Mouse (Mus musculus) lung, embryonic 14.5 days (tissue): ENCODE measurements at regions not wholly inside any gene's neighbourhood (a gene's known extent, or its start where the extent isn't known, plus 50 kb on each side); places are given as distances from the start of the nearest gene placed in this dataset.

Experiments used
- ATAC-seq: fragments of 200-750 bp; cut with Nextera tagmentation; 2 replicates; pipeline ENCODE4 v1.8.0; 2017; ENCODE audit warnings: mild to moderate bottlenecking, moderate TSS enrichment, moderate library complexity; ENCODE audit not compliant: insufficient read depth
- DNase-seq: peaks from one replicate; pipeline ENCODE4 v3.0.0-alpha.2; 2015
- H3K27ac ChIP-seq: fragments of 300-500 bp; sonication (generic); 2 replicates; pipeline ENCODE4 v1.5.1; 2014; ENCODE audit warnings: low read depth, mild to moderate bottlenecking, moderate library complexity
- H3K27me3 ChIP-seq: fragments of 300-500 bp; sonication (generic); 2 replicates; pipeline ENCODE4 v1.6.1; 2014; ENCODE audit warnings: low read length, control low read depth; ENCODE audit not compliant: insufficient read depth
- H3K36me3 ChIP-seq: fragments of 300-500 bp; sonication (generic); 2 replicates; pipeline ENCODE4 v1.6.1; 2014; ENCODE audit warnings: control low read depth; ENCODE audit not compliant: insufficient read depth
- H3K4me1 ChIP-seq: fragments of 300-500 bp; sonication (generic); 2 replicates; pipeline ENCODE4 v1.6.1; 2014; ENCODE audit warnings: antibody characterized with exemption, control low read depth; ENCODE audit not compliant: insufficient read depth
- H3K4me2 ChIP-seq: fragments of 300-500 bp; sonication (generic); 2 replicates; pipeline ENCODE4 v1.6.1; 2014; ENCODE audit warnings: mild to moderate bottlenecking
- H3K4me3 ChIP-seq: fragments of 300-500 bp; sonication (generic); 2 replicates; pipeline ENCODE4 v1.5.1; 2014; ENCODE audit warnings: low read depth, low read length
- H3K9ac ChIP-seq: fragments of 300-500 bp; sonication (generic); 2 replicates; pipeline ENCODE4 v1.6.1; 2014
- H3K9me3 ChIP-seq: fragments of 300-500 bp; sonication (generic); 2 replicates; pipeline ENCODE4 v1.6.1; 2016; ENCODE audit warnings: low read depth, low read length, control low read depth
- CTCF ChIP-seq: IDR thresholded peaks from 2 replicates; pipeline ENCODE4 v1.5.1; 2016; ENCODE audit warnings: antibody characterized with exemption, low read depth
- WGBS: fragments of 180-500 bp; shearing (Covaris S2); extraction: QIAGEN DNeasy Blood & Tissue Kit; methylation state at CpG from one replicate; pipeline ENCODE4 v1.1.7; 2014; 5-methylcytosine and 5-hydroxymethylcytosine counted together

- H3K9me3 ChIP-seq: no peaks in the 10 kb centered on the region
- H3K4me3 ChIP-seq: peak overlapping the region; percentile 5; the same call in 1 of the 2 replicates
- H3K36me3 ChIP-seq: no peaks in the 10 kb centered on the region
- peak overlapping the region; percentile 52 for H3K4me2 ChIP-seq
- WGBS: 5% methylated on average over 7 of the region's 7 CpGs
- no peak for TF ChIP-seq CTCF
- no peaks in the 10 kb centered on the region for H3K4me1 ChIP-seq
- H3K27me3 ChIP-seq: no peaks in the 10 kb centered on the region
- ATAC-seq (peak; percentile 87), DNase-seq (peak; percentile 69)
- no peak overlapping the region for H3K27ac ChIP-seq
- no peak overlapping the region for H3K9ac ChIP-seq
Measured at GRCm38 (mm10) chr14:118385529-118385932, 118.8 kb downstream of the Gm9376 start.

GRCm38 (mm10) chr14:118388061-118388460, 121.3 kb downstream of the Gm9376 start:
- Histone ChIP-seq H3K4me3 (no peak overlapping the region), H3K36me3 (no peaks in the 10 kb centered on the region), H3K9me3 (no peaks in the 10 kb centered on the region), H3K4me1 (no peaks in the 10 kb centered on the region), H3K4me2 (no peak overlapping the region), H3K27ac (no peak overlapping the region), H3K9ac (no peak overlapping the region), H3K27me3 (no peaks in the 10 kb centered on the region)
- DNase-seq (no peak), ATAC-seq (no peak)
- 77% methylated on average over 15 of the region's 15 CpGs for WGBS
- TF ChIP-seq CTCF: no peak

- Histone ChIP-seq H3K4me3 (no peak overlapping the region), H3K27ac (no peak overlapping the region), H3K4me2 (no peak overlapping the region), H3K36me3 (no peaks in the 10 kb centered on the region), H3K27me3 (no peaks in the 10 kb centered on the region), H3K9ac (no peak overlapping the region), H3K9me3 (no peaks in the 10 kb centered on the region), H3K4me1 (no peaks in the 10 kb centered on the region)
- TF ChIP-seq CTCF: no peak
- ATAC-seq (no peak), DNase-seq (no peak)
- 49% methylated on average over 3 of the region's 3 CpGs for WGBS
Measured at GRCm38 (mm10) chr14:118390790-118391189, 124.0 kb downstream of the Gm9376 start.

- Histone ChIP-seq H3K36me3 (no peaks in the 10 kb centered on the region), H3K27me3 (no peaks in the 10 kb centered on the region), H3K4me2 (no peak overlapping the region), H3K9me3 (no peaks in the 10 kb centered on the region), H3K4me3 (no peak overlapping the region), H3K9ac (no peak overlapping the region), H3K27ac (no peak overlapping the region), H3K4me1 (no peaks in the 10 kb centered on the region)
- no peak for TF ChIP-seq CTCF
- WGBS: 84% methylated on average over 5 of the region's 5 CpGs
- ATAC-seq (no peak), DNase-seq (no peak)
Measured at GRCm38 (mm10) chr14:118391561-118391960, 124.8 kb downstream of the Gm9376 start.

GRCm38 (mm10) chr14:118393676-118394075, 126.9 kb downstream of the Gm9376 start:
- no peaks in the 10 kb centered on the region for H3K27me3 ChIP-seq
- TF ChIP-seq CTCF: no peak
- no peaks in the 10 kb centered on the region for H3K36me3 ChIP-seq
- 64% methylated on average over 6 of the region's 6 CpGs for WGBS
- ATAC-seq (no peak), DNase-seq (no peak)
- no peak overlapping the region for H3K9ac ChIP-seq
- H3K4me1 ChIP-seq: no peaks in the 10 kb centered on the region
- no peak overlapping the region for H3K4me2 ChIP-seq
- H3K9me3 ChIP-seq: no peaks in the 10 kb centered on the region
- no peak overlapping the region for H3K4me3 ChIP-seq
- H3K27ac ChIP-seq: no peak overlapping the region

GRCm38 (mm10) chr14:118414275-118414674, 147.5 kb downstream of the Gm9376 start:
- 70% methylated on average over 4 of the region's 4 CpGs for WGBS
- no peak for ATAC-seq
- H3K4me1 ChIP-seq: no peaks in the 10 kb centered on the region

GRCm38 (mm10) chr14:118416163-118416562, 149.4 kb downstream of the Gm9376 start:
- Histone ChIP-seq H3K36me3 (no peaks in the 10 kb centered on the region), H3K27ac (no peak overlapping the region), H3K4me2 (no peak overlapping the region), H3K9ac (no peak overlapping the region), H3K4me1 (no peaks in the 10 kb centered on the region), H3K27me3 (0 out of 2 replicates have a peak, but pooled peaks cover 5% of the 10 kb centered on the region), H3K9me3 (peaks cover 5% of the 10 kb centered on the region; the same call in 1 of the 2 replicates), H3K4me3 (no peak overlapping the region)
- ATAC-seq (no peak), DNase-seq (no peak)
- TF ChIP-seq CTCF: no peak
- 58% methylated on average over 7 of the region's 7 CpGs for WGBS

More at GRCm38 (mm10) chr14:118414275-118414674, 147.5 kb downstream of the Gm9376 start:
- no peak overlapping the region for H3K4me3 ChIP-seq
- no peaks in the 10 kb centered on the region for H3K36me3 ChIP-seq
- H3K27ac ChIP-seq: no peak overlapping the region
- no peak for TF ChIP-seq CTCF
- no peak overlapping the region for H3K9ac ChIP-seq
- 0 out of 2 replicates have a peak, but pooled peaks cover 5% of the 10 kb centered on the region for H3K27me3 ChIP-seq
- H3K4me2 ChIP-seq: no peak overlapping the region
- peaks cover 5% of the 10 kb centered on the region; the same call in 1 of the 2 replicates for H3K9me3 ChIP-seq
- no peak for DNase-seq
